17 mouse cellular contexts compared by ENCODE assay signal in the genomic region with DNA sequence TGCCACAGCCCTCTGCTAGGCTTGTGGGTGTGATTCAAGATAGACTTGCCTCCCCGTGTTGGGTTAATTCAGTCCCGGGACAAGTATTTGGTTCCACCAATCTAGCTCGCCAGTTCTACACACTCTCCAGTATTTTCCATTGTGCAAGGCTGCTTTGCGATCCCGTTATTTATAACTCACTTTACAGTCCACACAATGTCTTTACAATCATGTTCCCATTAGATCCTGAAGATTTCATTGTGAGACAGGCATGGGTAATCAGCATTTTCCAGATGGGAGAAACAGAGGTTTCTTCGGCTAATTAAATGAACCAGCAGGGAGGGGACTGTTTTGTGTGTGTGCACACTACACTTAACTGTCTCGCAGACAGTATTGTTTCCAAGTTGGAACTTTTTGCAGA.
DNase-seq lines count a peak whose midpoint lies in the region; ATAC-seq lines count a peak whose summit lies in the region.
"Had no signal": no experiment of that assay in that cellular context is flagged by ENCODE, and none has a peak within 500 bp of the region (broad histone marks: within the 10 kb centered on the region; RNA-seq: fewer than 3 reads in every experiment).

No protein-coding gene starts in this region.

- H3K9ac ChIP-seq in heart, embryonic 15.5 days = no peak overlapping the region
- no peak overlapping the region for H3K9ac ChIP-seq in heart, embryonic 11.5 days (ENCODE audit: low read depth, low read length)
- no peak overlapping the region for H3K9ac ChIP-seq in neural tube, embryonic 12.5 days
- H3K9ac ChIP-seq: liver, embryonic 15.5 days had no signal

- H3K27me3 ChIP-seq in heart, embryonic 15.5 days = no peaks in the 10 kb centered on the region
- no peaks in the 10 kb centered on the region for H3K27me3 ChIP-seq in heart, embryonic 11.5 days (ENCODE audit: control insufficient read depth, insufficient read depth, low read length)
- H3K27me3 ChIP-seq in neural tube, embryonic 12.5 days (replicated peaks) = no peaks in the 10 kb centered on the region
- H3K27me3 ChIP-seq: liver, embryonic 15.5 days had no signal

- H3K27ac ChIP-seq in heart, embryonic 15.5 days = peak overlapping the region; percentile 69
- no peak overlapping the region for H3K27ac ChIP-seq in heart, embryonic 11.5 days (ENCODE audit: low read depth, low read length)
- no peak overlapping the region for H3K27ac ChIP-seq in neural tube, embryonic 12.5 days
- H3K27ac ChIP-seq: liver, embryonic 15.5 days; macrophage had no signal

- 48% methylated on average over 7 of the region's 7 CpGs for WGBS in heart, embryonic 15.5 days
- 68% methylated on average over 7 of the region's 7 CpGs for WGBS in heart, embryonic 11.5 days (ENCODE audit: insufficient replicate concordance)
- WGBS in neural tube, embryonic 12.5 days = 24% methylated on average over 7 of the region's 7 CpGs

- H3K4me3 ChIP-seq in heart, embryonic 15.5 days = no peak overlapping the region
- no peak overlapping the region for H3K4me3 ChIP-seq in heart, embryonic 11.5 days (ENCODE audit: low read depth, low read length)
- H3K4me3 ChIP-seq in neural tube, embryonic 12.5 days = no peak overlapping the region
- H3K4me3 ChIP-seq: liver, embryonic 15.5 days had no signal

- no peaks in the 10 kb centered on the region for H3K9me3 ChIP-seq in heart, embryonic 15.5 days (replicated peaks)
- H3K9me3 ChIP-seq in heart, embryonic 11.5 days (replicated peaks; ENCODE audit: control insufficient read depth, low read length) = no peaks in the 10 kb centered on the region
- H3K9me3 ChIP-seq in neural tube, embryonic 12.5 days = no peaks in the 10 kb centered on the region
- H3K9me3 ChIP-seq: liver, embryonic 15.5 days had no signal

- no peak for ATAC-seq in heart, embryonic 15.5 days (replicated peaks; ENCODE audit: insufficient number of reproducible peaks, insufficient read depth, low FRiP score, low read depth)
- no peak for ATAC-seq in heart, embryonic 11.5 days (replicated peaks; ENCODE audit: insufficient number of reproducible peaks, low FRiP score, low TSS enrichment)
- ATAC-seq in neural tube, embryonic 12.5 days (ENCODE audit: low FRiP score, low read depth) = peak; percentile 64

- DNase-seq in embryo, embryonic 10.5 days (ENCODE audit: low spot score) = peak; percentile 13
- DNase-seq in embryo, embryonic 10 days (ENCODE audit: low spot score) = no peak
- peak; percentile 12 for DNase-seq in retina, embryonic 14.5 days (ENCODE audit: low spot score)
- DNase-seq in retina, postnatal 1 day = no peak
- no peak for DNase-seq in urinary bladder, postnatal 36 days (ENCODE audit: low spot score in 2 of 2)
- DNase-seq: adrenal gland, postnatal 25 days; cerebellum, adult 11-12 months; embryo, embryonic 11 days; heart, postnatal 4 days; kidney, postnatal 4 days; right cerebral cortex, adult 18-20 months; thymus, postnatal 14 days had no signal

- peaks cover 12% of the 10 kb centered on the region for H3K36me3 ChIP-seq in heart, embryonic 15.5 days
- 0 out of 2 replicates have a peak, but pooled peaks cover 5% of the 10 kb centered on the region for H3K36me3 ChIP-seq in heart, embryonic 11.5 days (ENCODE audit: control insufficient read depth, insufficient read depth, low read length)
- H3K36me3 ChIP-seq in neural tube, embryonic 12.5 days = no peaks in the 10 kb centered on the region

- peaks cover 64% of the 10 kb centered on the region for H3K4me1 ChIP-seq in heart, embryonic 15.5 days (replicated peaks)
- peaks cover 35% of the 10 kb centered on the region for H3K4me1 ChIP-seq in heart, embryonic 11.5 days (ENCODE audit: control insufficient read depth, insufficient read depth, low read length)
- H3K4me1 ChIP-seq in neural tube, embryonic 12.5 days = peaks cover 7% of the 10 kb centered on the region; the same call in 1 of the 2 replicates

- H3K4me2 ChIP-seq in heart, embryonic 15.5 days = no peak overlapping the region
- H3K4me2 ChIP-seq in heart, embryonic 11.5 days = no peak overlapping the region
- H3K4me2 ChIP-seq in neural tube, embryonic 12.5 days (replicated peaks) = no peak overlapping the region
- H3K4me2 ChIP-seq: liver, embryonic 15.5 days had no signal

Comparison
In these comparisons a context has a peak if more than half of its experiments do, and no peak if none do; other contexts are left out.
1. DNase-seq: peak in embryo, embryonic 10.5 days (single experiment) and retina, embryonic 14.5 days (single experiment); none in embryo, embryonic 10 days (single experiment), retina, postnatal 1 day (single experiment) and urinary bladder, postnatal 36 days (0 of 2).